Mouse (Mus musculus): ENCODE results near the gene Mapkbp1. TPM values are rescaled to one million over a fixed set of nuclear protein-coding genes. Genes with fewer than 3 reads are reported as not detected.

Gene Mapkbp1
- total RNA-seq, 2 experiments from 2014 or later = 6.1 to 8.2 TPM

- DNase-seq = peak; percentile 58 to 83
These were observed 82.5 kb downstream of the Mapkbp1 start for GRCm38 (mm10) chr2:120054771-120055552.

- DNase-seq = no peak
These were observed 83.4 kb downstream of the Mapkbp1 start for GRCm38 (mm10) chr2:120055923-120056322.

DNA sequence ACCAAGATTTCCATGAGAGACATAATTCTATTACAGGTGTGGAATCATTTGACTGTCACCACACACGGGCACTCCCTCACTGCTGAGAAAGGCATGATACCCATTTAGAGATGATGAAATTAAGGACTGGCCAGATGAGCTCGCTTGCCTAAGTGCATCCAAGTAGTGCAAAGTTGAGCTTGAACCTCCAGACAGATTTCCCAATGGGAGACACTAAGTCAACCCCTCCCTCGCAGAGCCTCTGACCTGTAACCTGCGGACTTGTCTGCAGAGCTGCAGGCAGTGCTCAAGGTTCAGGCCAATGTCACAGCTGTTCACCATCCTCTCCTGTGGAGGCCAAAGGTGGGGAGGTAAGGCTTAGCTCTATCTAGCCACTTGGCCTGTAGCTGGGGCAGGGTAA, 86.3 kb downstream of the Mapkbp1 start:
- DNase-seq = no peak

GRCm38 (mm10) chr2:120059466-120059865, 87.0 kb downstream of the Mapkbp1 start:
- no peak for DNase-seq

DNA sequence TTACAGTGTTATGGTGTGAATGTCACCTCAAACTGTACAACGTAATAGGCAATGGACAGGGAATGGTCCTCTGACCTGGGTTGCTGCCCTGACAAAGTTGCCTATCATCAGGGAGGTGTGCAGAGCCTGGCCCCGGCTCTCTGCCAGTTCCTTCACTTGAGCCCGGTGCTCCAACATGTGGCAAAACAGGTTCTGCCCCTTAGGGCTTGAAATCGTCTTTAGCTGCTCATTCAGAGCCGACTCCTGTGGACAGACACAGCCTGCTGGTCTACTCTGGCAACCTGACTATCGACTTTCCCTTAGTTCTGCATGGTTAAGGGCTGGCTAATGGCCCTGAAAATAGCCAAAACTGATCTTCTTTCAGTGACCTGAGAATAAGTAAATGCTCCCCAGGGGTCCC, 87.7 kb downstream of the Mapkbp1 start:
- DNase-seq = peak; percentile 23 to 27

- no peak for DNase-seq
These were observed 88.2 kb downstream of the Mapkbp1 start for GRCm38 (mm10) chr2:120060651-120061050.

DNA sequence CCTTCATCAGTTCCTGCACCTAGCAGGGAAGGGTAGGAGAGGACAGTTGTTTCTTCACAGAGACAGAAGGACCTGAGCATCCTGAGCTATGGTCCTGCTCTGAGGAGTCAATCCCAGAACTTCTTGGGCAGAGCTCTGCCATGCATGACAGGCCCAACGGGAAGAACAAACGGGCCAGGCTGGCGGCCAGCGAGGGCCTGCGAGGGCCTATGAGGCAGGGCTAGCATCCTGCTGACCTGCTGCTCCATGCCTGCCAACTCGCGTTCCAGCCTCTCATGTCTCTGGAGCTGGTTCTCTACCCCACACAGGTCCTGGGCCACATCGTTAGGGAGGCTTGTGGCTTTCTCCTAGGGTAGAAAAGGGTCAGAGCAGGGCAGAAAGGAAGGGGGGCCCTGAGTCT, 89.7 kb downstream of the Mapkbp1 start:
- no peak for DNase-seq

- no peak for DNase-seq
These were observed 92.1 kb downstream of the Mapkbp1 start for GRCm38 (mm10) chr2:120064639-120065038.

- DNase-seq = no peak
These were observed 92.7 kb downstream of the Mapkbp1 start for GRCm38 (mm10) chr2:120065243-120065642.

DNA sequence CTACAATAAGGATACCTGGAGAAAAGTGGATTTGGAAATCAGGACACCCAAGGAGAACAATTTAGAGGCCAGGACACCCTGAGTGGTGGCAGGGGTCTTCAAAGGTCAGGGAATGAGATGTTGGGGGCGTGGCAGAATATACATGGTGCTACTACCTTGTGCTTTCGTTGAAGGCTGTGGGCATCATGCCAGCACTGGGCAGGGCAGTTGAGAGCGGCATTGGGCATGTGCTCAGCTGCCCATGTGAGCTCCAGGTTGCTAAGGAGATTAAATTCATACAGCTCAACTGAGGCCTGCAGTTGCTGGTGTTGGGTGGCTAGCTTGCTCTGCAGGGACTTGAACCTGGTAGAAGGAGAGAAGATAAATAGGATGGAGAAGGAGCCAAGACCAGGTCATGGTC, 93.7 kb downstream of the Mapkbp1 start:
- no peak for DNase-seq

DNA sequence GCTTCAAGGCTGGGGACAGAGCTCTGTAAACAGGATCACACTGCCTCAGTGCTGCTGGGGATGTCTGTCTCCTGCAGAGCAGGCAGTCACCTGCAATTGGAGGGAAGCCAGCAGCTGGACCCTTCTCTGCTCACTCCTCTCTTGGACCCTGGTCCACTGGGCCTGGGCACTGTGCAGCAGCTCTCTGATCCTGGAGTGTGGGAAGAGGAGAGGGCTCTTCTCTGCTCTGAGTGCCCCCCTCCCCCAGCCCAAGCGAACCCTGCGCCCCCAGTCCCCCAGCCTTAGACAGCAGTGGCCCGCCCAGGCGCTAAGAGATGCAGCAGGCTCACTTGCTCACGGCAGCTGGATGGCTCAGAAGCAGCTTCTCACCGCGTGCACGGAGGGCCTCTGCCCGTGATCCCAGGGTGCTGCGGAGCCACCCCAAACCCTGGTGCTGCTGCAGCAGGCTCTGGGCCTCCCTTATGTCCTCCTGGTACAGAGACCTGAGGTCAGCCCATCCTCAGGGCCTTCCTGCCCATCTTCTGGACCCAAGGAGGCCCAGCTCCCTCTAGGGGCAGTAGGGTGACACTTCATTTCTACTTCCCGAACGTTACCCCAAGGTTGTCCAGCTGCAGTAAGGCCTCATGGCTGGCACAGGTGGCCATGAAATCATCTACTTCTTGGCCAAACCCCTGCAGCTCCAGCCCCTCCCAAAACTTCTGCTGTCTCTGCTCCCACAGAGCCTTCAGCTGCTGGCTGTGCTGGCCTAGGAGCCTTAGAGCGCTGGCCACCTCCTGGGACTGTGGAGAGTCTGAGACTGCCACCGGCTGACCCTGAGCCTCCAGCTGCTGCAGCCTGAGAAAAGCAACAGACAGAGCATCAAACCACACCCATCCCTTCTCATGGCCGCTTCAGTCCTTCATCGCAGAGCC, 96.3 kb downstream of the Mapkbp1 start:
- peak in 1 of 2 experiments; percentile 43 for DNase-seq

DNA sequence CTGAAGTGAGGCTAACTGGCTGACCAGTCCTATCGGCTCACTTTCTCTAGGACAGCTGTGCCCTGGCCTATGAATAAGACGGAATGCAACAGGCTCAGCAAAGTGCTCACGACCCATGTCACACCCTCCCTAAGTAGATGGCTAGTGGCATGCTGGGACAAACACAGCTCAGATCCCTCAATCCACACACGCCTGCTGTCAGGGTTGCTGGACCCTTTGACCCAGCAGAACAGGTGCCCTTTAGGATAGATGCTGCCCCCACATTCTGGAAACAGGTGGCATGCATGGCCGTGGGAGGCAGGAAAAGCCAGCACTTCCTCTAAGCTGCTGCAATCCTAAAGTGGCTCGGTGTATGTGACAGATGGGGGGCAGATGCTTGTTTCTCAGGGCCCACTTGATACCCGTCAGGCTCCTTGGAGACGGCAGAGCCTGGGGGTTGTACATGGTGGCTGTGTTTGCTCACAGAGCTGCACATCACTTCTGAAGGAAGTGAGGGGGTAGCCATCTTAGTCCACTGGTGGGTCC, 97.0 kb downstream of the Mapkbp1 start:
- no peak for DNase-seq

- no peak for DNase-seq
These were observed 101.6 kb downstream of the Mapkbp1 start for GRCm38 (mm10) chr2:120074096-120074495.

- peak; percentile 39 to 52 for DNase-seq
These were observed 103.7 kb downstream of the Mapkbp1 start for GRCm38 (mm10) chr2:120076076-120076705.

Small RNAs within 50 kb of the gene (microRNA-seq; reads per million reads assigned to microRNA genes)
- 0 to 0.38 reads per million in 2 experiments for gene Mir7665

Other genes starting within 250 kb of the Mapkbp1 start
- under 1 TPM; 0.42 to 0.98 TPM for gene Itpka, start 230.4 kb upstream of the Mapkbp1 start, total RNA-seq (2021)
- gene Ltk, start 212.3 kb upstream of the Mapkbp1 start, total RNA-seq (2021) = under 1 TPM in 1 of 2 experiments, not detected in 1; 0.13 TPM
- 10 to 100 TPM; 14.6 to 14.9 TPM for gene Rpap1, start 185.2 kb upstream of the Mapkbp1 start, total RNA-seq (2021)
- gene Tyro3, start 175.0 kb upstream of the Mapkbp1 start, total RNA-seq (2021) = 1 to 10 TPM; 1.9 to 2.2 TPM
- 10 to 100 TPM; 28.3 to 37.8 TPM for gene Mga, start 75.5 kb upstream of the Mapkbp1 start, total RNA-seq (2021)
- gene Jmjd7, start 54.8 kb downstream of the Mapkbp1 start, total RNA-seq (2021) = 1 to 10 TPM; 6.1 to 7.9 TPM
- gene Gm28042, start 54.8 kb downstream of the Mapkbp1 start, total RNA-seq (2021) = under 1 TPM; 0.57 to 0.72 TPM
- gene Pla2g4b, start 60.7 kb downstream of the Mapkbp1 start, total RNA-seq (2021) = 1 to 10 TPM in 1 of 2 experiments, under 1 TPM in 1; 0.72 to 1.7 TPM
- 100 to 1,000 TPM; 382 to 400 TPM for gene Ehd4, start 181.9 kb downstream of the Mapkbp1 start, total RNA-seq (2021)

Data from heart, adult 18-20 months (tissue).